In genomic region chr2:160503597-160504393, GRCm38 (mm10) we compare ENCODE assay signal across 14 mouse cellular contexts.
DNase-seq lines count a peak whose midpoint lies in the region; ATAC-seq and TF ChIP-seq lines count a peak whose summit lies in the region.
"Had no signal": no experiment of that assay in that cellular context is flagged by ENCODE, and none has a peak within 500 bp of the region (broad histone marks: within the 10 kb centered on the region; RNA-seq: fewer than 3 reads in every experiment).

No protein-coding gene starts in this region.

- no peak overlapping the region for H3K9ac ChIP-seq in embryonic facial prominence, embryonic 14.5 days (ENCODE audit: low read depth, low read length)
- H3K9ac ChIP-seq in forebrain, embryonic 12.5 days: no peak overlapping the region
- H3K9ac ChIP-seq in hindbrain, embryonic 13.5 days: no peak overlapping the region
- H3K9ac ChIP-seq in neural tube, embryonic 14.5 days (replicated peaks; ENCODE audit: low read depth, low read length): no peak overlapping the region
- H3K9ac ChIP-seq: liver, embryonic 13.5 days had no signal

- TF ChIP-seq CTCF in gastrocnemius, adult 2 months (IDR thresholded peaks at IDR 0.05): no peak

- H3K4me1 ChIP-seq in embryonic facial prominence, embryonic 14.5 days (ENCODE audit: control insufficient read depth, insufficient read depth, low read length): no peaks in the 10 kb centered on the region
- peaks cover 30% of the 10 kb centered on the region for H3K4me1 ChIP-seq in embryonic facial prominence, embryonic 10.5 days
- H3K4me1 ChIP-seq in forebrain, embryonic 12.5 days: peaks cover 31% of the 10 kb centered on the region
- H3K4me1 ChIP-seq in hindbrain, embryonic 13.5 days (replicated peaks): peaks cover 40% of the 10 kb centered on the region
- peaks cover 4% of the 10 kb centered on the region; the same call in 1 of the 2 replicates for H3K4me1 ChIP-seq in neural tube, embryonic 14.5 days (ENCODE audit: control insufficient read depth, insufficient read depth, low read length)
- H3K4me1 ChIP-seq: liver, embryonic 13.5 days had no signal

- peak; percentile 4 for DNase-seq in embryonic facial prominence, embryonic 14.5 days (ENCODE audit: low spot score)
- DNase-seq in embryonic facial prominence, embryonic 10.5 days (ENCODE audit: low spot score): no peak
- no peak for DNase-seq in gastrocnemius, adult 2 months
- DNase-seq in lung, postnatal 4 days: no peak
- no peak for DNase-seq in ovary, postnatal 14 days (ENCODE audit: low spot score)
- DNase-seq: cerebellum, adult 11 months; kidney, adult 18-20 months; kidney, postnatal 4 days; liver, embryonic 13.5 days; thymus, postnatal 4 days had no signal

- intact Hi-C loops in gastrocnemius, adult 2 months (cut with DNase I): no loop called here

- H3K9me3 ChIP-seq in embryonic facial prominence, embryonic 14.5 days (ENCODE audit: control insufficient read depth, low read length): no peaks in the 10 kb centered on the region
- H3K9me3 ChIP-seq in embryonic facial prominence, embryonic 10.5 days: no peaks in the 10 kb centered on the region
- H3K9me3 ChIP-seq in forebrain, embryonic 12.5 days: no peaks in the 10 kb centered on the region
- H3K9me3 ChIP-seq in hindbrain, embryonic 13.5 days: no peaks in the 10 kb centered on the region
- no peaks in the 10 kb centered on the region for H3K9me3 ChIP-seq in neural tube, embryonic 14.5 days (ENCODE audit: control insufficient read depth, low read length)
- H3K9me3 ChIP-seq: liver, embryonic 13.5 days had no signal

- H3K27ac ChIP-seq in embryonic facial prominence, embryonic 14.5 days (replicated peaks; ENCODE audit: low read depth, low read length): no peak overlapping the region
- no peak overlapping the region for H3K27ac ChIP-seq in embryonic facial prominence, embryonic 10.5 days (replicated peaks)
- H3K27ac ChIP-seq in forebrain, embryonic 12.5 days: peak overlapping the region; percentile 9; the same call in 1 of the 2 replicates
- H3K27ac ChIP-seq in hindbrain, embryonic 13.5 days: no peak overlapping the region; the same call in 1 of the 2 replicates
- H3K27ac ChIP-seq in neural tube, embryonic 14.5 days (ENCODE audit: low read depth, low read length): no peak overlapping the region
- no peak overlapping the region for H3K27ac ChIP-seq in gastrocnemius, adult 2 months
- H3K27ac ChIP-seq: liver, embryonic 13.5 days had no signal

- H3K4me3 ChIP-seq in embryonic facial prominence, embryonic 14.5 days (ENCODE audit: low read depth, low read length): no peak overlapping the region
- no peak overlapping the region for H3K4me3 ChIP-seq in embryonic facial prominence, embryonic 10.5 days
- no peak overlapping the region for H3K4me3 ChIP-seq in forebrain, embryonic 12.5 days (replicated peaks)
- no peak overlapping the region for H3K4me3 ChIP-seq in hindbrain, embryonic 13.5 days
- H3K4me3 ChIP-seq in neural tube, embryonic 14.5 days (ENCODE audit: low read depth, low read length): no peak overlapping the region
- no peak overlapping the region for H3K4me3 ChIP-seq in gastrocnemius, adult 2 months
- H3K4me3 ChIP-seq: erythroblast, embryonic 14.5 days; liver, embryonic 13.5 days had no signal

- 71% methylated on average over 16 of the region's 16 CpGs for WGBS in embryonic facial prominence, embryonic 14.5 days
- 76% methylated on average over 16 of the region's 16 CpGs for WGBS in embryonic facial prominence, embryonic 10.5 days
- 34% methylated on average over 16 of the region's 16 CpGs for WGBS in forebrain, embryonic 12.5 days
- whole genome bisulfite sequencing in hindbrain, embryonic 13.5 days: 29% methylated on average over 16 of the region's 16 CpGs
- WGBS in neural tube, embryonic 14.5 days: 6% methylated on average over 16 of the region's 16 CpGs

- H3K27me3 ChIP-seq in embryonic facial prominence, embryonic 14.5 days (replicated peaks; ENCODE audit: control insufficient read depth, insufficient read depth, low read length): no peaks in the 10 kb centered on the region
- no peaks in the 10 kb centered on the region; the same call in 1 of the 2 replicates for H3K27me3 ChIP-seq in embryonic facial prominence, embryonic 10.5 days (replicated peaks; ENCODE audit: low read depth, poor library complexity, severe bottlenecking)
- peaks cover 20% of the 10 kb centered on the region; the same call in 1 of the 2 replicates for H3K27me3 ChIP-seq in forebrain, embryonic 12.5 days
- H3K27me3 ChIP-seq in hindbrain, embryonic 13.5 days: peaks cover 85% of the 10 kb centered on the region
- peaks cover 30% of the 10 kb centered on the region for H3K27me3 ChIP-seq in neural tube, embryonic 14.5 days (ENCODE audit: control insufficient read depth, insufficient read depth, low read length)
- H3K27me3 ChIP-seq: liver, embryonic 13.5 days had no signal

- ATAC-seq in embryonic facial prominence, embryonic 14.5 days (ENCODE audit: low read depth): no peak
- ATAC-seq in forebrain, embryonic 12.5 days (ENCODE audit: low FRiP score): peak; percentile 30
- ATAC-seq in hindbrain, embryonic 13.5 days (ENCODE audit: low FRiP score): peak; percentile 55
- 0 out of 2 replicates have a peak, but pooled peaks have one; percentile 24 for ATAC-seq in neural tube, embryonic 14.5 days (ENCODE audit: low read depth)

- H3K4me2 ChIP-seq in embryonic facial prominence, embryonic 14.5 days (ENCODE audit: low read depth, low read length): no peak overlapping the region
- H3K4me2 ChIP-seq in forebrain, embryonic 12.5 days: peak overlapping the region; percentile 19; the same call in 1 of the 2 replicates
- no peak overlapping the region for H3K4me2 ChIP-seq in hindbrain, embryonic 13.5 days
- H3K4me2 ChIP-seq in neural tube, embryonic 14.5 days (ENCODE audit: low read depth, low read length): no peak overlapping the region
- H3K4me2 ChIP-seq: liver, embryonic 13.5 days had no signal

- no peaks in the 10 kb centered on the region for H3K36me3 ChIP-seq in embryonic facial prominence, embryonic 14.5 days (ENCODE audit: control insufficient read depth, insufficient read depth, low read length)
- H3K36me3 ChIP-seq in embryonic facial prominence, embryonic 10.5 days (replicated peaks): no peaks in the 10 kb centered on the region
- H3K36me3 ChIP-seq in forebrain, embryonic 12.5 days (replicated peaks): no peaks in the 10 kb centered on the region
- H3K36me3 ChIP-seq in hindbrain, embryonic 13.5 days: no peaks in the 10 kb centered on the region
- H3K36me3 ChIP-seq in neural tube, embryonic 14.5 days (ENCODE audit: control insufficient read depth, insufficient read depth, low read length): no peaks in the 10 kb centered on the region
- H3K36me3 ChIP-seq: liver, embryonic 13.5 days had no signal
